Mouse (Mus musculus): ENCODE data around the gene Med9.

DNA sequence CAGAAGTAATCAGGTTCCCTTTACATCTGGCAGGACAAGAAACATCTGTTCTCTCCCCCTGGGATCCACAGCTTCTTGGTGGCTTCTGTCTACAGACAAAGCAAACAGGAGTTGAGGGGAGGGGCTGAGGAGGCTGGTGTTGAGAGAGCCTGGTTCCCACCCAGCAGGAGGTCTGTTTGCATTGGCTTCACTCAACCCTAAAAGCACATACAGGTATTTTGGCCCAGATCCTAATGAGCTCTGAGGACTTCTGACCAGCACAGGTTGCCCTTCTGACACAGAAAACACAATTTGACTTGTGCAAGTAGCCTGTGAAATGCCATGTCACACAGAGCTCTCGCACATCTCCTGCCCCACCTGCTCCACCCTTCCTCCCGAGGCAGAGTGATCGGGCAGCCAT lies 39.6 kb upstream of the Med9 start:
- no peak for TF ChIP-seq CTCF (IDR thresholded peaks at IDR 0.05; ENCODE audit: low read depth)
- no peak for TF ChIP-seq EP300 (IDR thresholded peaks at IDR 0.05; ENCODE audit: low read depth)

All from liver, embryonic 14.5 days (tissue).